Mouse (Mus musculus) lung, postnatal 0 days (tissue): ENCODE data around the gene Rasa2.

Experiments
- CTCF ChIP-seq: IDR thresholded peaks from 2 replicates; pipeline ENCODE4 v1.5.1; 2016; ENCODE audit warnings: antibody characterized with exemption, mild to moderate bottlenecking
- EP300 ChIP-seq: IDR thresholded peaks from 2 replicates; pipeline ENCODE4 v1.6.1; 2016; ENCODE audit warnings: antibody characterized with exemption, mild to moderate bottlenecking, control low read depth

DNA sequence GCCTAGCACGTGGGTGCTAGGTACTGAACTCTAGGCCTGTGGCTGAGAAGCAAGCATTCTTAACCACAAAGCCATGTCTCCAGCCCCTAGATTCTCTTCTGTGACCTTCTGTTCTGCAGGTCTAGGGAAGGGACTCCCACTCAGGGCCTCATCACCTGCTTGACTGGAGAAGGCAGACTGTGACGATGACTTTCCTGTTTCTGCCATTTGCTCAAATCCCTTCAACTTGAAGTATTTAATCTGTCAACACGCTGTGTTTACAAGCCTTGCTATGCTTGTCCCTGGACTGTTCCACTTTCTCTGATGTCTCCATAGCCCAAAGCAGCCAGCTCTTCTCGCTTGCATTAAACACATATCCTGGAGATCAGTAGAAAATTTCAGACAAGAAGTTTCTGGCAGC lies 98.9 kb downstream of the Rasa2 start:
- TF ChIP-seq CTCF (no peak), EP300 (no peak)
